Mouse (Mus musculus) E14TG2a.4 (cell line): Measurements from ENCODE around the gene Adamts6.

ENCODE experiments used
- CTCF ChIP-seq: conservative IDR thresholded peaks from 2 replicates; pipeline ENCODE4 v1.5.1; 2014; ENCODE audit warnings: low read length
- POU5F1 ChIP-seq: IDR thresholded peaks from 2 replicates; pipeline ENCODE4 v1.6.1; 2014; ENCODE audit warnings: low read length, borderline replicate concordance

DNA sequence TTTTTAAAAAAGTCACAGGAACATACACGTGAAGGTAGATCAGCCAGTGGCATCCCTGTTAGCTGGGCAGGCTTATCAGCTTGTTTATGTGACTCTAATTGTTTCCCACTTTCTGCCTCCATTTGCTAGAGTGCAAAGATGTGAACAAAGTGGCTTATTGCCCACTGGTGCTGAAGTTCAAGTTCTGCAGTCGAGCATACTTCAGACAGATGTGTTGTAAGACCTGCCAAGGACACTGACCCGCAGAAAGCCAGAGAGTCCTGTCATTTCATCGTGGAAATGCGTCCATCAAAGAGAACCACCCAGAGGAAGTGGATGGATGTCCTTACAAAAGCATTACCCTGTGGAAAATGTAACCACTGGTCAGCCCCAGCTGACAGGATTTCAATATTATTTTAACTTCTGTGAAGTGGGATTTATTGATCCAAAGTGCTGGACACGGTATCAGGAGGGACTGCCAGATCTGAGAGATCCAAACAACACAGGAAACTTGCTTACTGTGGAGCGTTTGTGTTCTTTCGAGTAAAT is 205.9 kb downstream of the Adamts6 start:
- TF ChIP-seq CTCF = no peak
- no peak for TF ChIP-seq POU5F1
